16 mouse cellular contexts compared by ENCODE assay signal in the genomic region with DNA sequence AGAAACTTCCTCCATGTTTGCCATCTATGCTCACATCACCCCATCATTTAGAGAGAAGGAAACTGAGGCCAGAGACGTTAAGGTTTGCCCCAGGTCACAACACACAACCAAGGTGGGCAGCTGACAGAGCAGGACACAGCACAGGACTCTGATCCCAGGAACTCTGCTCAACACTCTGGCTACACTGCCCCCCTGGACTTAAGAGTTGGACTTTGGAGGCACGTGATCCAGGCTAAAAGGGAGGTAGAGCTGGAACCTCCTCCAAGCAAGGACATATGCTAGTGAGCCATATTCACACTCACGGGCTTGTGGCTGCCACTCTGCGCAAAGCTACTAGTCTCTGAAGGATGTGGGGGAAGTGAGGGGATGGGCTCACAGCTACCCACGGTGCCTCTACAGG. TPM values are rescaled to one million over a fixed set of nuclear protein-coding genes. Genes with fewer than 3 reads are reported as not detected.
DNase-seq lines count a peak whose midpoint lies in the region; ATAC-seq and TF ChIP-seq lines count a peak whose summit lies in the region.
"Had no signal": no experiment of that assay in that cellular context is flagged by ENCODE, and none has a peak within 500 bp of the region (broad histone marks: within the 10 kb centered on the region; RNA-seq: fewer than 3 reads in every experiment).

No protein-coding gene starts in this region.

- DNase-seq in kidney, adult 11 months, result peak; percentile 82
- DNase-seq in kidney, adult 2 months, result peak; percentile 90
- no peak for DNase-seq in cerebellum, adult 2 months
- no peak for DNase-seq in left cerebral cortex, postnatal 36 days (ENCODE audit: low spot score in 2 of 2)
- DNase-seq: adrenal gland, postnatal 25 days; cerebellum, adult 9-11 months; embryo, embryonic 11 days; gastrocnemius, postnatal 25 days; right cerebral cortex, adult 18-20 months had no signal

- no peak overlapping the region for H3K27ac ChIP-seq in kidney, embryonic 14.5 days (ENCODE audit: low read depth, low read length)
- peak overlapping the region; percentile 84 for H3K27ac ChIP-seq in kidney, adult 2 months (ENCODE audit: insufficient read depth, low read depth, low read length)
- H3K27ac ChIP-seq in kidney, embryonic 16.5 days (ENCODE audit: low read length), result peak overlapping the region; percentile 70
- peak overlapping the region; percentile 62; the same call in 1 of the 2 replicates for H3K27ac ChIP-seq in liver, embryonic 15.5 days (replicated peaks)
- H3K27ac ChIP-seq in cerebellum, adult 2 months (ENCODE audit: insufficient read depth, low read length), result no peak overlapping the region
- H3K27ac ChIP-seq: stomach, embryonic 15.5 days had no signal

- no peak overlapping the region for H3K9ac ChIP-seq in kidney, embryonic 14.5 days (ENCODE audit: low read depth, low read length)
- H3K9ac ChIP-seq in kidney, embryonic 16.5 days (replicated peaks; ENCODE audit: low read length), result peak overlapping the region; percentile 27; the same call in 1 of the 2 replicates
- H3K9ac ChIP-seq in liver, embryonic 15.5 days, result no peak overlapping the region
- H3K9ac ChIP-seq: heart, embryonic 12.5 days; stomach, embryonic 15.5 days had no signal

- ATAC-seq in kidney, embryonic 14.5 days (ENCODE audit: low FRiP score, low TSS enrichment), result no peak
- ATAC-seq in kidney, embryonic 16.5 days (ENCODE audit: low FRiP score, low TSS enrichment), result no peak
- ATAC-seq in liver, embryonic 15.5 days (ENCODE audit: insufficient read depth), result 0 out of 2 replicates have a peak, but pooled peaks have one; percentile 27
- ATAC-seq: intestine, embryonic 16.5 days; lung, postnatal 0 days had no signal

- H3K36me3 ChIP-seq in kidney, embryonic 14.5 days (ENCODE audit: control insufficient read depth, insufficient read depth, low read length), result no peaks in the 10 kb centered on the region; the same call in 1 of the 2 replicates
- no peaks in the 10 kb centered on the region for H3K36me3 ChIP-seq in kidney, adult 2 months (ENCODE audit: control insufficient read depth, insufficient read depth, low read length)
- H3K36me3 ChIP-seq in kidney, embryonic 16.5 days (ENCODE audit: insufficient read depth, low read length), result no peaks in the 10 kb centered on the region
- no peaks in the 10 kb centered on the region for H3K36me3 ChIP-seq in liver, embryonic 15.5 days (replicated peaks)
- H3K36me3 ChIP-seq: stomach, embryonic 15.5 days had no signal

- H3K27me3 ChIP-seq in kidney, embryonic 14.5 days (ENCODE audit: control insufficient read depth, insufficient read depth, low read length), result no peaks in the 10 kb centered on the region
- no peaks in the 10 kb centered on the region for H3K27me3 ChIP-seq in kidney, adult 2 months (replicated peaks; ENCODE audit: control insufficient read depth, insufficient read depth, low read length)
- H3K27me3 ChIP-seq in kidney, embryonic 16.5 days (ENCODE audit: insufficient read depth, low read length), result no peaks in the 10 kb centered on the region
- H3K27me3 ChIP-seq in liver, embryonic 15.5 days, result no peaks in the 10 kb centered on the region
- H3K27me3 ChIP-seq in cerebellum, adult 2 months (ENCODE audit: control insufficient read depth, insufficient read depth, low read length), result no peaks in the 10 kb centered on the region
- H3K27me3 ChIP-seq: heart, embryonic 12.5 days; stomach, embryonic 15.5 days had no signal

- no peak overlapping the region for H3K4me2 ChIP-seq in kidney, embryonic 14.5 days (replicated peaks; ENCODE audit: low read depth, low read length)
- no peak overlapping the region for H3K4me2 ChIP-seq in kidney, embryonic 16.5 days (replicated peaks; ENCODE audit: low read depth, low read length)
- H3K4me2 ChIP-seq in liver, embryonic 15.5 days, result peak overlapping the region; percentile 33; the same call in 1 of the 2 replicates
- H3K4me2 ChIP-seq: heart, embryonic 12.5 days; stomach, embryonic 15.5 days had no signal

- no peak overlapping the region for H3K4me3 ChIP-seq in kidney, embryonic 14.5 days (ENCODE audit: low read length)
- peak overlapping the region; percentile 43 for H3K4me3 ChIP-seq in kidney, adult 2 months (ENCODE audit: insufficient read depth, low read depth, low read length)
- H3K4me3 ChIP-seq in kidney, embryonic 16.5 days (ENCODE audit: low read length), result no peak overlapping the region
- H3K4me3 ChIP-seq in liver, embryonic 15.5 days (replicated peaks), result peak overlapping the region; percentile 22; the same call in 1 of the 2 replicates
- H3K4me3 ChIP-seq in cerebellum, adult 2 months (replicated peaks; ENCODE audit: insufficient read depth, low read depth, low read length), result no peak overlapping the region
- H3K4me3 ChIP-seq: heart, embryonic 12.5 days; stomach, embryonic 15.5 days had no signal

- no peaks in the 10 kb centered on the region for H3K9me3 ChIP-seq in kidney, embryonic 14.5 days (ENCODE audit: control insufficient read depth, low read length)
- no peaks in the 10 kb centered on the region for H3K9me3 ChIP-seq in kidney, embryonic 16.5 days (ENCODE audit: low read length)
- H3K9me3 ChIP-seq in liver, embryonic 15.5 days (replicated peaks), result no peaks in the 10 kb centered on the region
- H3K9me3 ChIP-seq: heart, embryonic 12.5 days; stomach, embryonic 15.5 days had no signal

- intact Hi-C loops in left cerebral cortex, postnatal 36 days (cut with DNase I), result loop anchor here (5.0 kb wide), 1 partner anchor 37 kb away; no protein-coding TSS in a partner anchor

- no peak for TF ChIP-seq CTCF in kidney, adult 2 months (conservative IDR thresholded peaks at IDR 0.05; ENCODE audit: insufficient read depth, insufficient read length, low read depth, low read length)
- no peak for TF ChIP-seq CTCF in cerebellum, adult 2 months (IDR thresholded peaks at IDR 0.05; ENCODE audit: borderline replicate concordance, insufficient read depth, low read depth, low read length)

- H3K4me1 ChIP-seq in kidney, embryonic 14.5 days (ENCODE audit: control insufficient read depth, insufficient read depth, low read length), result peaks cover 62% of the 10 kb centered on the region
- H3K4me1 ChIP-seq in kidney, adult 2 months (ENCODE audit: control insufficient read depth, insufficient read depth, low read length), result peaks cover 55% of the 10 kb centered on the region
- H3K4me1 ChIP-seq in kidney, embryonic 16.5 days (ENCODE audit: insufficient read depth, low read length), result peaks cover 74% of the 10 kb centered on the region
- H3K4me1 ChIP-seq in liver, embryonic 15.5 days (replicated peaks), result peaks cover 42% of the 10 kb centered on the region
- peaks cover 41% of the 10 kb centered on the region for H3K4me1 ChIP-seq in cerebellum, adult 2 months (ENCODE audit: control insufficient read depth, insufficient read depth, low read length)

- TF ChIP-seq POLR2A in kidney, adult 2 months (IDR thresholded peaks at IDR 0.05; ENCODE audit: low read depth, low read length), result no peak
- no peak for TF ChIP-seq POLR2A in cerebellum, adult 2 months (IDR thresholded peaks at IDR 0.05; ENCODE audit: borderline replicate concordance, insufficient read depth, low read length)

- WGBS in kidney, embryonic 14.5 days, result 69% methylated on average over 5 of the region's 5 CpGs
- 43% methylated on average over 5 of the region's 5 CpGs for WGBS in kidney, adult 2 months
- WGBS in kidney, embryonic 16.5 days, result 70% methylated on average over 5 of the region's 5 CpGs
- WGBS in liver, embryonic 15.5 days (ENCODE audit: insufficient replicate concordance), result 49% methylated on average over 5 of the region's 5 CpGs
- WGBS in cerebellum, adult 2 months, result 70% methylated on average over 5 of the region's 5 CpGs

RNA-seq across cellular contexts. Expression of gene Arhgef10l, which starts 45.3 kb away (rescaled TPM):
- polyA plus RNA-seq in kidney, embryonic 14.5 days (2014; fragmentation: Nextera tagmentation; extraction: Ambion mirVana), result 11.8 and 18.2 TPM in 2 replicates
- polyA plus RNA-seq in kidney, adult 2 months (2012; rRNA removed), result 42.0 and 56.2 TPM in 2 replicates
- 25.4 and 27.7 TPM in 2 replicates for polyA plus RNA-seq in kidney, embryonic 16.5 days (2015; fragmentation: Nextera tagmentation; extraction: Ambion mirVana)
- 4.8 and 6.5 TPM in 2 replicates for polyA plus RNA-seq in liver, embryonic 15.5 days (2015; fragmentation: Nextera tagmentation; extraction: Ambion mirVana)
- polyA plus RNA-seq in cerebellum, adult 2 months (2012; rRNA removed), result 52.7 and 55.5 TPM in 2 replicates
- 10 to 100 TPM; 61.0 to 63.4 TPM for total RNA-seq in left cerebral cortex, postnatal 36 days (2021)

Comparison
In these comparisons a context has a peak if more than half of its experiments do, and no peak if none do; other contexts are left out.
1. H3K27ac ChIP-seq: peak in kidney, adult 2 months (single experiment), kidney, embryonic 16.5 days (single experiment) and liver, embryonic 15.5 days (single experiment); none in kidney, embryonic 14.5 days (single experiment) and cerebellum, adult 2 months (single experiment).
2. H3K4me3 ChIP-seq: peak in kidney, adult 2 months (single experiment) and liver, embryonic 15.5 days (single experiment); none in kidney, embryonic 14.5 days (single experiment), kidney, embryonic 16.5 days (single experiment) and cerebellum, adult 2 months (single experiment).
3. DNase-seq: peak in kidney, adult 11 months (single experiment) and kidney, adult 2 months (single experiment); none in cerebellum, adult 2 months (0 of 2) and left cerebral cortex, postnatal 36 days (0 of 2).